ENCODE assay signal across 24 mouse cellular contexts in the genomic region with DNA sequence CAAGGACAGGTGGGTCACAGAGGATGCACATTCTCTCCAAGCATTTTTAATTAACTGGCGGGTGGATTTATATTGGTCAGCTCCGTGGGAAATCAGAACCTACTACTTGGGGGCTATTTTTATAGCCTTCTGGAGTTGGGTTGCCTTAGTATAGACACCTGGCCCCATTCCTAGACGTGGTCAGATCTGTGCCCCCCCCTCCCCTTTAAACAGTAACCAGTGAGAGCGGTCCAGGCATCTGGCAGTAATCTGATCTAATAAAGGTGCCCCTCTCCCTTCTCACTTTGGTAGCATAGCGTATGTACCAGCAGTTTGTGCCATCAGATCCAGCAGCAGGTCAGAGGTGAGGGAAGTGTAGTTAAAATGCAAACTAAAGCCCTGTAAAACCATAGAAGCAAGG.
"Had no signal": no experiment of that assay in that cellular context is flagged by ENCODE, and none has a peak within 500 bp of the region (broad histone marks: within the 10 kb centered on the region; RNA-seq: fewer than 3 reads in every experiment).

No protein-coding gene starts in this region.

- DNase-seq: gastrocnemius, adult 2 months; gastrocnemius, postnatal 10 days; gastrocnemius, postnatal 25 days; heart, adult 18-20 months; heart, postnatal 10 days; heart, postnatal 4 days; kidney, adult 18-20 months; kidney, postnatal 36 days; liver; liver, embryonic 13.5 days had no signal

- H3K4me3 ChIP-seq: gastrocnemius, adult 2 months; heart, embryonic 10.5 days; heart, embryonic 12.5 days; hindbrain, embryonic 10.5 days; hindbrain, embryonic 12.5 days; intestine, embryonic 15.5 days; layer of hippocampus, adult 2 months; left cerebral cortex, adult 2 months; liver, embryonic 13.5 days; liver, embryonic 15.5 days had no signal

- H3K27me3 ChIP-seq: heart, embryonic 12.5 days; hindbrain, embryonic 12.5 days; intestine, embryonic 15.5 days; liver, embryonic 13.5 days; liver, embryonic 15.5 days had no signal

- H3K27ac ChIP-seq: gastrocnemius, adult 2 months; heart, embryonic 10.5 days; hindbrain, embryonic 10.5 days; hindbrain, embryonic 12.5 days; hindbrain, embryonic 14.5 days; intestine, embryonic 15.5 days; layer of hippocampus, adult 2 months; left cerebral cortex, adult 2 months; liver, embryonic 13.5 days; liver, embryonic 15.5 days had no signal

- ATAC-seq: forebrain, embryonic 16.5 days; hindbrain, embryonic 16.5 days; inflammation-experienced regulatory T-cells, adult 6 months; intestine, embryonic 15.5 days; intestine, postnatal 0 days had no signal

- H3K9me3 ChIP-seq: heart, embryonic 10.5 days; heart, embryonic 12.5 days; hindbrain, embryonic 10.5 days; hindbrain, embryonic 12.5 days; intestine, embryonic 15.5 days; liver, embryonic 13.5 days; liver, embryonic 15.5 days had no signal

- H3K4me1 ChIP-seq: heart, embryonic 12.5 days; hindbrain, embryonic 10.5 days; hindbrain, embryonic 12.5 days; intestine, embryonic 15.5 days; liver, embryonic 15.5 days had no signal

- H3K4me2 ChIP-seq: heart, embryonic 12.5 days; hindbrain, embryonic 12.5 days; hindbrain, embryonic 14.5 days; intestine, embryonic 15.5 days; liver, embryonic 11.5 days; liver, embryonic 13.5 days; liver, embryonic 15.5 days had no signal

- H3K9ac ChIP-seq: heart, embryonic 12.5 days; hindbrain, embryonic 12.5 days; hindbrain, embryonic 14.5 days; intestine, embryonic 15.5 days; liver, embryonic 13.5 days; liver, embryonic 15.5 days had no signal

- H3K36me3 ChIP-seq: heart, embryonic 12.5 days; hindbrain, embryonic 10.5 days; hindbrain, embryonic 12.5 days; intestine, embryonic 15.5 days; liver, embryonic 13.5 days; liver, embryonic 15.5 days had no signal
